Mouse (Mus musculus) thymus, postnatal 14 days (tissue): Measurements from ENCODE around the gene Gkap1.

Experiments used
- DNase-seq: peaks from one replicate; pipeline ENCODE4 v3.0.0; 2021

The Gkap1 gene

DNA sequence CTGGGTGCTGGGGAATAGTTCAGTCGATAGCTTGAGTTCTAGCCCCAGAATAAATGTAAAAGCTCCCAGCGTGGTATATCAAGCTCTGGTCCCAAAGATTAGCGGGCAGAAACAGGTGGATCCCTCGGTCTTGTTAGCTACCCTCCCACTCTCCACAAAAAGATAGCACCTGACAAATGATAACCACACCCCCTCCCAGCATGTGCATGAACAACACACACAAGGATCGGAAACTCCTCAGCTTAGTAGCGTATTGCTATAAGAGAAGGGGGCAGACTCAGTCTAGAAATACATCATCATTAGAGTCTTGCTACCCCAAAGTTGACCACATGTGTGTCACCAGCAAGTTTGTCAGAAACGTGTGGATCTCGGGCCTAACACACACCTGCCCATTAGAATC, at the start of gene Gkap1:
Gkap1 (minus strand) TSS at position 101 of the 400 bp plus-strand sequence.
- DNase-seq: no peak

DNA sequence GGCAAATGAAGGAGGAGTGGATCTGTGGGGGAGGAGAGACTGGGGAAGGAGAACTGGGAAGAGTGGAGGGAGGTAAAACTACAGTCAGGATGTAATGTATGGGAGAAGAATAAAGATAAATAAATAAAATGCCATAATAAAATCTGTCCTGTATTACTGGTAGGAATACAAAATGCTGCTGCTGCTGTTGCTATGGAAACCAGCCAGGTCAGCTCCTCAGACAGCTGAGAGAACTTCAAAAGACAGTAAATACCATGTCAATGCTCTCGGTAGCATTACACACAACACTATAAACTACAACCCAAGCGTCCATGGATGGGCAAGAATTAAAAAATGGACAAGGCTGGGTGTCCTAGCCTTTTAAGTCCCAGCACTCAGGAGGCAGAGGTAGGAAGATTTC, 42.3 kb upstream of the Gkap1 start:
- DNase-seq: no peak

- peak; percentile 7 for DNase-seq
These were observed 39.5 kb upstream of the Gkap1 start for GRCm38 (mm10) chr13:58314991-58315390.

DNA sequence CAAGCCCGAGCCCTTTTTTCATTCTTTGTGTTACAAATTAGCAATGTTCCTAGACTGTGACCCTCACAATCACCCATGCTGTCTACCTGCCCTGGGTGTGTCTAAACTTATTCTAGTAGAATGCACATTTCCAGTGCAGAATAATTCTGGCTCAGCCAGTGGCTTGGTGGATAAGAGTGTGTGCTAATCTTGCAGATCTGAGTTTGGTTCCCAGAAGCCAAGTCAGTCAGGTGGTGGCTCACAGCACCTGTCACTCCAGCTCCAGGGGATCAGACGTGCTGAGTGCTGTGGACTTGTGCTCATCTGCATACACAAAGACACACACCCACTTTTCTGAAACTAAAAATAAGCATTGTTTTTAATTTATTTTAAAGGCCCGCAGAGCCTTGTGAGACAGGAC, 38.3 kb upstream of the Gkap1 start:
- no peak for DNase-seq

GRCm38 (mm10) chr13:58311351-58311750, 35.9 kb upstream of the Gkap1 start:
- no peak for DNase-seq

DNA sequence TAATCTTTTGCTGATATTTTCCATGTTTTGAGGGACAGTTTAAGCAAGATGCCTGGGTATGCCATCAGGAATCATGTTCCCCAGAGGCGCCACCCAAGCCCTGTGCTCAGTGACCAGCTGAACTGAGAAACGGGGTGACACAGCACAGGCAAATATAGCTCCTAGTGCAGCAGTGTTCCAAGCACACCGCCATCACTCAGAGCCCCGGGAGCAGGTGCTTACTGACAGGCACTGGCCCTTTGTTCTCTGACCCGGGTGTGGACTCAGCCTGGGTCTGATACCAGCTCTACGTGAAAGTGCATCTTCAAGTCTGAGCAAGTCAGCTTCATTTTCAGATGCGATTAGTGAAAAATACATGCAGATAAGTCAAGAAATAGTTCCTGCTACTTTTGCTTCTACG, 34.0 kb upstream of the Gkap1 start:
- no peak for DNase-seq

- no peak for DNase-seq
These were observed 32.0 kb upstream of the Gkap1 start for GRCm38 (mm10) chr13:58307453-58307852.

GRCm38 (mm10) chr13:58305230-58305629, 29.7 kb upstream of the Gkap1 start:
- DNase-seq: no peak

GRCm38 (mm10) chr13:58302421-58303145, 27.1 kb upstream of the Gkap1 start:
- DNase-seq: no peak

GRCm38 (mm10) chr13:58301961-58302360, 26.5 kb upstream of the Gkap1 start:
- DNase-seq: no peak

DNA sequence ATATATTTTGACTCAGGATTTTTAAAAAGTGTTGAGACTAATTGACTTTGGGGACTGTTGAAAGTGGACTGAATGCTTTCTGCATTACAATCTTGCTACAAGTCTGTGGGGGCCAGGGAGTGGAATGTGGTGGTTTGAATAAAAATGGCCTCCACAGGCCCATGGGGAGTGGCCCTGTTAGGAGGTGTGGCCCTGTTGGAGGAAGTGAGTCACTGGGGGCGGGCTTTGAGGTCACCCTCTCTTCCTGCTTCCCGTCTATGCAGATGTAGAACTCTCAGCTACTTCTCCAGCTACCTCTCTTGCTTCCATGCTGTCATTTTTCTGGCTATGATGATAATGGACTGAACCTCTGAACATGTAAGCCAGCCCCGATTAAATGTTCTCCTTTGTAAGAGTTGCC, 23.3 kb upstream of the Gkap1 start:
- no peak for DNase-seq

DNA sequence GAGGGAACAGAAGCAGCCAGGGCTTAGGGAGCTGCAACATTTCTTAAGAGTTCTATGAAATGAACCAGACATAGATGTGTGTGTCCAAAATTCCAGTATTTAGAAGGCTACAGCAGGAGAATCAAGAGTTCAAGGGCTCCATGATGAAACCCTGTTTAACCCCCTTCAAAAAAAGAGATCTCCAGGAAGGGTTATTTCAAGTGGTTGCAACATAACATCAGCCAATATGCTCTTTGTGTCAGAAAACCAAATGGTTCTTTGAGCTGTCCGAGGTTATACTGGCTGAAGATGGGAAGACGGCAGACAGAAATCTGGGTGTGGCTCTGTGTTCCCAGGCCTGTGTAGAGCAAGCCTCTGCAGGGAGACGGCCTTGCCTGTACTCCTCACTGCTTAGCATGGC, 20.1 kb upstream of the Gkap1 start:
- no peak for DNase-seq

- peak; percentile 24 for DNase-seq
These were observed 17.3 kb upstream of the Gkap1 start for GRCm38 (mm10) chr13:58292811-58293210.

DNA sequence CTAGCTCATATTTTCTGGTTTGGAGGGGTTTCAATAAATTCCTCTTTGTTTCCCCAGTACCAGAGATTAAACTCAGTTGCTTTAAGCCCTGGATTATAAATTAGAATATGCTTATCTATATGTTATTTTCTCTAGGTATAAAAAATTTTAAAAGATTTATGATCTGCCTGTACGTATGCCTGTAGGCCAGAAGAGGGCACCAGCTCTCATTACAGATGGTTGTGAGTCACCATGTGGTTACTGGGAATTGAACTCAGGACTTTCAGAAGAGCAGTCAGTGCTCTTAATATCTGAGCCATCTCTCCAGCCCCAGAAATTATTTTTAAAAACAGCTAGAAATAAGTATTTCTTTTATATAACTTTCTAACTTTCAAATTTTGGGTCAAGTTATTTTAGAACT, 13.8 kb upstream of the Gkap1 start:
- DNase-seq: no peak

- DNase-seq: peak; percentile 78
These were observed 12.3 kb upstream of the Gkap1 start for GRCm38 (mm10) chr13:58287822-58288221.

DNA sequence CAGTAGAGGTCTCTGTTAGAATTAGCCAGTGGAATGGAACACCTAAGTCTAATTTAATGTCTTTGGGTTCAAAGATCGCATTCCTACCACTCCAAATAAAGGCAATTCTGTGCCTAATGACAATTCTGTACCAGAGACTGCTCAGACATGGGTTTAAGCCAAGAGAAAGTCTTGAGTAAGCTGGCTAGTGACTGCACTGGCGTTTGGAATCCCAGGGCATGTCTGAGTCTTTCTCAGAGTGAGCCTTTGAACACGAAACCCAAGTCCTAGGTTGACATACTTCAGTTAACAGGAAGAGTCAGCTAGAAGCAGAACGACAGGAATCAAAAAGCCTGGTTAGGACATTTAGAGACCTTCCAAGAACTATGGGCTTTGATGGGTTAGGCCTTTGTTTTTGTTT, 8.0 kb upstream of the Gkap1 start:
- no peak for DNase-seq

DNA sequence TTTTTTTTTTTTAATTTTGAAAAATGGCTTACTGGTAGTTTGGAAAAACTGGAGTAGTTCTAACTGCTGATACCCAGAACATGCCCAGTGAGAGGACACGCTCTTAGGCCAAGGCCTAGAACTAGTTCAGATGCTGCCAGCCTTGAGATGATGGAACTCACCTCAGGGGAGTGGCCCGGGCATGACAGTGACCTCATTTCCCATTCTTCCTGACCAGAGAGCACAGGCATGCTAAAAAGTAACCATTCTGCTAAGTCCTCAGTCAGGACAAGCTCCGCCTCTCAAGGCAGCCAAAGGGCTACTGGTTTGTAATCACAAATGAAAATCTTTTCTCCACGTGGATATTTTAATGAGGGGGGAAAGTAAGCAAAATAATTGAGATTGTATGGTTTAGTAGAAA, 6.4 kb upstream of the Gkap1 start:
- no peak for DNase-seq

DNA sequence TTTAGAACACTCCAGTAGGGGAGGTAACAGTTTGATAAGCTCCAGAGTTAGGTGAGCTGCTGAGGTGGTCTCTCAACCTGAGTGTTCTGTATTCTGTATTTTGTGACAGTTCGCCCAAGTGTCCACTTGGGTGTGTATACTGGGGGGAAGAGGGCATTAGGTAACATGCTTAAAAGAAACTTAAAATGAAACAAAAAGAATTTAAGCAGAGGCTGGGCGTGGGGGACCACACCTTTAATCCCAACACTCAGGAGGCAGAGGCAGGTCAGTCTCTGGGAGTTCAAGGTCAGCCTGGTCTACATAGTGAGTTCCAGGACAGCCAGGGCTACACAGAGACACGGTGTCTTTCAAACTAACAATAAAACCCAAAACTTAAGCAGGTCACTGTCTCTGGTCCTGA, 5.0 kb upstream of the Gkap1 start:
- no peak for DNase-seq

DNA sequence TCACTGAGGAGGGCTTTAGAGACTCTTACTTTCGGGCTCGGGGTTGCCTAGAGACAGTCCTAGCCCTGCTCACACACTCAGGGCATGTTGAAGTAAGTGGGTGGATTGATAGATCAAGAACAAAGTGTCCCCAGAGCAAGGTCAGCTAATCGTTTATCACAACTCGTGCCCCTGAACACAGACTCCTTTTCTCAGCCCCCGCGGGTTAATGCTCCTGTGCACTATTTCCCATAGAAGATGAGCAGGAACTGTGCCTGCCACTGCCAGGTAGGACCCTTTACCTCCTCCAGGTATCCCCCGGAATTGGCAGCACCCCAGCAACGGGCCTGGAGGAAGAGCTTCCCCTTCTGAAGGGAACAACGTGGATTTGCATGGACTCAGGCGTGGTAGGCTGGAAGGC, 757 bp upstream of the Gkap1 start:
- DNase-seq: no peak

- no peak for DNase-seq
These were observed 423 bp downstream of the Gkap1 start for GRCm38 (mm10) chr13:58275076-58275475.

- DNase-seq: peak; percentile 71
These were observed 1.1 kb downstream of the Gkap1 start for GRCm38 (mm10) chr13:58274259-58274991.

- DNase-seq: peak; percentile 42
These were observed 1.9 kb downstream of the Gkap1 start for GRCm38 (mm10) chr13:58273411-58274258.

DNA sequence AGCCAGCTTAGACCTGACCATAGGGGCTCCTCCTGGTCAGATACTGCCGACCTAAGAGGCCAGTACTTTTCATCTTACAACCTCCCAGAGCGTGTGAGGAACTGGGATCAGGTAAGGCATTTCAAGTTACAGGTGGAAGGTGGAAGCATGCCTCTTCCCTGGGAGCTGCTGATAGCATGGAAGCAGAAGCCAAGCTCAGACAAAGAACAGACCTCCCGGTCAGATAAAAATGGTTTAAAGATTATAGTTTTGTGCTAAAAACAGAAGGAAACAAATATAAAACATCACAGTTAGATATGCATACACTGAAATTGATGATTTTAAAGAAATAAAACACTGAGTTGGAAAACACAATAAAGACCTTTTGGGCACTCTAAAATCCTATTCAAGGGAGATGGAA, 8.6 kb downstream of the Gkap1 start:
- DNase-seq: no peak

- DNase-seq: no peak
These were observed 12.0 kb downstream of the Gkap1 start for GRCm38 (mm10) chr13:58263546-58263945.
